Mouse (Mus musculus): ENCODE data around the gene Rxra.

- no peak for TF ChIP-seq CTCF (IDR thresholded peaks at IDR 0.05; ENCODE audit: low read depth, low read length)
- TF ChIP-seq POLR2A (IDR thresholded peaks at IDR 0.05; ENCODE audit: extremely low read depth, insufficient read depth, low read length): no peak
Observed at GRCm38 (mm10) chr2:27702904-27703666, 26.8 kb downstream of the Rxra start.

Data from liver, adult 2 months (tissue).